Mouse (Mus musculus) hindbrain, embryonic 15.5 days (tissue): ENCODE measurements at regions not wholly inside any gene's neighbourhood (a gene's known extent, or its start where the extent isn't known, plus 50 kb on each side); places are given as distances from the start of the nearest gene placed in this dataset.
A peak's percentile ranks its signal among the peaks of the same experiment; 100 is the strongest.

Experiments used
- ATAC-seq: fragments of 200-750 bp; cut with Nextera tagmentation; 2 replicates; pipeline ENCODE4 v1.8.0; 2017; ENCODE audit warnings: low read depth, moderate number of reproducible peaks, moderate TSS enrichment; ENCODE audit not compliant: low FRiP score
- H3K27ac ChIP-seq: fragments of 300-500 bp; sonication (generic); replicated peaks from 2 replicates; pipeline ENCODE4 v1.5.1; 2015; ENCODE audit warnings: mild to moderate bottlenecking, inconsistent platforms
- H3K27me3 ChIP-seq: fragments of 300-500 bp; sonication (generic); 2 replicates; pipeline ENCODE4 v1.6.1; 2015; ENCODE audit warnings: control low read depth, inconsistent platforms
- H3K36me3 ChIP-seq: fragments of 300-500 bp; sonication (generic); 2 replicates; pipeline ENCODE4 v1.6.1; 2015; ENCODE audit warnings: control low read depth, inconsistent platforms
- H3K4me1 ChIP-seq: fragments of 300-500 bp; sonication (generic); replicated peaks from 2 replicates; pipeline ENCODE4 v1.6.1; 2015; ENCODE audit warnings: control low read depth, inconsistent platforms
- H3K4me2 ChIP-seq: fragments of 300-500 bp; sonication (generic); 2 replicates; pipeline ENCODE4 v1.6.1; 2015; ENCODE audit warnings: moderate library complexity, mild to moderate bottlenecking, inconsistent platforms
- H3K4me3 ChIP-seq: fragments of 300-500 bp; sonication (generic); 2 replicates; pipeline ENCODE4 v1.5.1; 2015; ENCODE audit warnings: mild to moderate bottlenecking, inconsistent platforms
- H3K9ac ChIP-seq: fragments of 300-500 bp; sonication (generic); 2 replicates; pipeline ENCODE4 v1.6.1; 2015; ENCODE audit warnings: inconsistent platforms
- H3K9me3 ChIP-seq: fragments of 300-500 bp; sonication (generic); 2 replicates; pipeline ENCODE4 v1.6.1; 2016; ENCODE audit warnings: control low read depth, inconsistent platforms
- WGBS: fragments of 180-500 bp; shearing (Covaris S2); methylation state at CpG from one replicate; pipeline ENCODE4 v1.1.7; 2015; 5-methylcytosine and 5-hydroxymethylcytosine counted together

GRCm38 (mm10) chr6:6779157-6779556, 84.0 kb upstream of the Dlx6 start:
- no peak for ATAC-seq
- H3K36me3 ChIP-seq, result no peaks in the 10 kb centered on the region
- H3K4me2 ChIP-seq, result no peak overlapping the region
- no peak overlapping the region for H3K27ac ChIP-seq
- no peak overlapping the region for H3K4me3 ChIP-seq
- 60% methylated on average over 1 of the region's 1 CpGs for WGBS
- no peaks in the 10 kb centered on the region for H3K4me1 ChIP-seq
- H3K9ac ChIP-seq, result no peak overlapping the region
- no peaks in the 10 kb centered on the region for H3K27me3 ChIP-seq
- no peaks in the 10 kb centered on the region for H3K9me3 ChIP-seq

DNA sequence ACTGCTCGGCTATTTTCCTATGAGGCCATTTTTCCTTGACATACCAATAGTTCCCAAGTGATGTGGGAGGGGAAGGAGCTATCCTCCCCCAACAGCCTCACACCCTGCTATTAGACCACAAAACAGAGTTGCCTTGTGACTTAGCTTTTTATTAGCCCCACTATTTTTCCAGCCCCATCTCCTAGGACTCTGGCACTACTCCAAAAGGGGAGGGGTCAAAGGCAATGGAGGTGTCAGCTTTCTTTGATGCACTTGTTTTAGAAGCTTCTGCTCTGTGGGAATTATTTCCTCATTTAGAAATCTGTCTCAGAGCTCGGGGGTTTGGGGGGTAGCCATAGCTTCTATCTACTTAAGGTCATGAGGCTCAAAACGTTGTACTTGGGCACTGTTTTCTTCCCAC, 81.6 kb upstream of the Dlx6 start:
- no peak overlapping the region for H3K9ac ChIP-seq
- no peak overlapping the region for H3K27ac ChIP-seq
- no peaks in the 10 kb centered on the region for H3K4me1 ChIP-seq
- no peak for ATAC-seq
- no peak overlapping the region for H3K4me2 ChIP-seq
- no peaks in the 10 kb centered on the region for H3K36me3 ChIP-seq
- H3K4me3 ChIP-seq, result no peak overlapping the region
- no peaks in the 10 kb centered on the region for H3K9me3 ChIP-seq
- H3K27me3 ChIP-seq, result no peaks in the 10 kb centered on the region
- WGBS, result 49% methylated on average over 3 of the region's 3 CpGs

GRCm38 (mm10) chr6:6785939-6786490, 77.1 kb upstream of the Dlx6 start:
- H3K4me1 ChIP-seq, result no peaks in the 10 kb centered on the region
- no peak overlapping the region for H3K9ac ChIP-seq
- H3K4me3 ChIP-seq, result no peak overlapping the region
- no peak overlapping the region for H3K27ac ChIP-seq
- no peak for ATAC-seq
- H3K9me3 ChIP-seq, result no peaks in the 10 kb centered on the region
- H3K27me3 ChIP-seq, result no peaks in the 10 kb centered on the region
- H3K36me3 ChIP-seq, result no peaks in the 10 kb centered on the region
- no peak overlapping the region for H3K4me2 ChIP-seq
- 52% methylated on average over 1 of the region's 1 CpGs for WGBS

GRCm38 (mm10) chr6:6787490-6787889, 75.6 kb upstream of the Dlx6 start:
- Histone ChIP-seq H3K36me3 (no peaks in the 10 kb centered on the region), H3K27me3 (no peaks in the 10 kb centered on the region), H3K27ac (no peak overlapping the region), H3K4me3 (no peak overlapping the region), H3K4me2 (no peak overlapping the region), H3K4me1 (no peaks in the 10 kb centered on the region), H3K9ac (no peak overlapping the region), H3K9me3 (no peaks in the 10 kb centered on the region)
- no peak for ATAC-seq
- WGBS, result 84% methylated on average over 4 of the region's 4 CpGs

GRCm38 (mm10) chr6:6794320-6795018, 68.7 kb upstream of the Dlx6 start:
- 63% methylated on average over 6 of the region's 6 CpGs for WGBS
- H3K36me3 ChIP-seq, result no peaks in the 10 kb centered on the region
- peak; percentile 23; the same call in 1 of the 2 replicates for ATAC-seq

DNA sequence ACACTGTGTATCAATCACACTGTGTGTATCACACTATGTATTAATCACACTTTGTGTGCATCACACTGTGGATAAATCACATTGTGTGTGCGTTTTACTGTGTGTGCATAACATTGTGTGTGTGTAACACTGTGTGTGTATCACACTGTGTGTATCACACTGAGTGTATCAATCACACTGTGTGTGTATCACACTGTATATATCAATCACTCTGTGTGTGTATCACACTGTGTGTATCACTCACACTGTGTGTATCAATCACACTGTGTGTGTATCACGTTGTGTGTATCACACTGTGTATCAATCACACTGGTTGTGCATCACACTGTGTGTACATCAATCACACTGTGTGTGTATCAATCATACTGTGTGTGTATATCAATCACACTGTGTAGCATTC, 62.8 kb upstream of the Dlx6 start:
- no peak overlapping the region for H3K9ac ChIP-seq
- 96% methylated on average over 2 of the region's 2 CpGs for WGBS

More at GRCm38 (mm10) chr6:6794320-6795018, 68.7 kb upstream of the Dlx6 start:
- H3K9me3 ChIP-seq, result no peaks in the 10 kb centered on the region
- H3K9ac ChIP-seq, result no peak overlapping the region
- no peaks in the 10 kb centered on the region for H3K4me1 ChIP-seq
- H3K27ac ChIP-seq, result no peak overlapping the region
- no peak overlapping the region for H3K4me2 ChIP-seq
- no peak overlapping the region for H3K4me3 ChIP-seq
- no peaks in the 10 kb centered on the region for H3K27me3 ChIP-seq

GRCm38 (mm10) chr6:6801563-6802259, 61.4 kb upstream of the Dlx6 start:
- no peak overlapping the region for H3K9ac ChIP-seq
- 87% methylated on average over 15 of the region's 15 CpGs for WGBS
- no peak overlapping the region for H3K4me3 ChIP-seq
- H3K4me1 ChIP-seq, result no peaks in the 10 kb centered on the region
- H3K27me3 ChIP-seq, result no peaks in the 10 kb centered on the region
- no peaks in the 10 kb centered on the region for H3K9me3 ChIP-seq
- H3K4me2 ChIP-seq, result no peak overlapping the region
- H3K36me3 ChIP-seq, result no peaks in the 10 kb centered on the region
- no peak overlapping the region for H3K27ac ChIP-seq
- ATAC-seq, result no peak

More for the DNA sequence above, 62.8 kb upstream of the Dlx6 start:
- Histone ChIP-seq H3K27me3 (no peaks in the 10 kb centered on the region), H3K9me3 (no peaks in the 10 kb centered on the region), H3K4me2 (no peak overlapping the region), H3K4me1 (no peaks in the 10 kb centered on the region), H3K27ac (no peak overlapping the region), H3K36me3 (no peaks in the 10 kb centered on the region), H3K4me3 (no peak overlapping the region)
- no peak for ATAC-seq
